Mouse (Mus musculus): ENCODE results near the gene Mctp2. TPM values are rescaled to one million over a fixed set of nuclear protein-coding genes. Genes with fewer than 3 reads are reported as not detected.

The Mctp2 gene
- polyA plus RNA-seq, 1 experiment from 2014 or later: 0.13 TPM

DNA sequence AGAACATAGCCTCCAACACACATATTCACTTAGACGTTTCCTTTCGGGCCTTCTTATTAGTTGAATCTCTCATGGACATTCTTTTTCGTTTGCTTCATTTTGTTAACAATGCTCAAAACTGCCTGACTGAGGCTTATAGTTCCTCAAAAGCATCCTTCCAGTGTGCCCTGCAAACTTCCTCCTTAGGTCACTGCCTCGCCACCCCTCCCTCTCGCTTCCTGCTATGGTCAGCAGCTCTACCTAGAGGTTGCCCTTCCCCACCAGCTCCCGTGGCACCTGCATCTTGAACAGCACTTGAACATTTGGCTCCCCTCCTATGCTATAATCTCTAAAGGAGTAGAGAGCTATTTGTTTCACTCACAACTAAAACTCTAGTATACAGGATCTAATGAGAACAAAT is 6.7 kb downstream of the Mctp2 start:
- H3K4me1 ChIP-seq (replicated peaks): no peaks in the 10 kb centered on the region
- H3K9me3 ChIP-seq: no peaks in the 10 kb centered on the region
- H3K27ac ChIP-seq: no peak overlapping the region
- 87% methylated on average over 6 of the region's 6 CpGs for WGBS
- no peaks in the 10 kb centered on the region for H3K27me3 ChIP-seq (ENCODE audit: insufficient read depth, poor library complexity, severe bottlenecking)
- no peaks in the 10 kb centered on the region for H3K36me3 ChIP-seq
- no peak for DNase-seq (ENCODE audit: low spot score)
- no peak overlapping the region for H3K4me3 ChIP-seq

DNA sequence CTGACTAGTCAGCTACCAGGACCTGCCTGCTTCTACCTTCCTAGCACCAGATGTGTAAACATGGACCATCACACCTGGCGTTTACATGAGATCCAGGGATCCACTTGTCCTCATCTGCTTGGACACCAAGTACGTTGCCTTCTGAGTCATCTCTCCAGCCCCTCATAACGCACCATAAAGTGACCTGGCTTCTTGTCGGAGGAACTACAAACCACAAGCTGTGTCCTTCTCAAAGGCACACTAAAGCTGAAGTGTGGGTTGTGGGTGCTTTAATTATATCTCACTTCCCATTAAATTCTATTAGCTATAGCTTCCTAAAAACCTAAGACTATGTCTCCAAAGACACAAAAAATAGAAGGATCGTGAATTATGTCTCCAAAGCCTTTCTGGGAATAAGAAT is 9.4 kb downstream of the Mctp2 start:
- Histone ChIP-seq H3K4me1 (replicated peaks) (no peaks in the 10 kb centered on the region), H3K27me3 (ENCODE audit: insufficient read depth, poor library complexity, severe bottlenecking) (no peaks in the 10 kb centered on the region), H3K36me3 (no peaks in the 10 kb centered on the region), H3K4me3 (no peak overlapping the region), H3K27ac (no peak overlapping the region), H3K9me3 (no peaks in the 10 kb centered on the region)
- no peak for DNase-seq (ENCODE audit: low spot score)
- WGBS: 94% methylated on average over 5 of the region's 5 CpGs

DNA sequence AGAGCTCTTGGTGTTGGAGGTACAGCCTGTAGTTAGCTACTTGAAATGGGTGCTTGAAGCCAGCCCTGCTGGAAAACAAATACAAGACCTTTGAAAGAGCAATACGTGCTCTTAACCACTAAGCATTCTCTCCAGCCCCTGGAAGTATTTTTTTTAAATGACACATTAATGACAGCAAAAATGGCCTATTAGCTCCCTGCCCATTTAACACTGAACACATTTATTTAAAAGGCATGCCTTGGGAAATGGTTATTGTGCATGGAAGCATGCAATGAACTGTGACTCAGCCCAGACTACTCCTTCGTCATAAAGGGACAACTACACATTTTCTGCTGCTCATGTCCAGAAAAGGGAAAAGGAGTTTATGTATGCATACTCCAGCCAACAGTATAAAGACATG is 10.2 kb downstream of the Mctp2 start:
- Histone ChIP-seq H3K27me3 (ENCODE audit: insufficient read depth, poor library complexity, severe bottlenecking) (no peaks in the 10 kb centered on the region), H3K27ac (no peak overlapping the region), H3K4me1 (replicated peaks) (no peaks in the 10 kb centered on the region), H3K4me3 (no peak overlapping the region), H3K36me3 (no peaks in the 10 kb centered on the region), H3K9me3 (no peaks in the 10 kb centered on the region)
- no peak for DNase-seq (ENCODE audit: low spot score)
- 77% methylated on average over 2 of the region's 2 CpGs for WGBS

DNA sequence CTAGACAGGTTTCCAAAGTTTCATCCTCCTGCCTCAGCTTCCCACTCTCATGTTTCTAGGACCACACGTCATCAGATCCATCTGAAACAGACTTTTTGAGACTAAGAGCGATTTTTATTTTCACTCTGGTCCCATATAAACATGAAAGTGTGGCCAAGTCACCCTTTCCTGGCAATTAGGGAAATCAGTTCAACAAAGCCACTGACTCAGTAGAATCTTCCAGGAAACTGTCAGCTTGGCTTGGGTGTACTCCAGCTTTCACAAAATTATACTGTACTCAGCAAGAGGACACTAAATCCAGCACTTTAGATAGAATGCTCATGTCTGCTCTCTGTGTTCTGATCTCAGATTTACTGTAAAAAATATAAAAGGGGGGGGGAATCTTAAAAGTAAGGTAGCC is 11.5 kb downstream of the Mctp2 start:
- Histone ChIP-seq H3K27ac (no peak overlapping the region), H3K4me3 (no peak overlapping the region), H3K27me3 (ENCODE audit: insufficient read depth, poor library complexity, severe bottlenecking) (no peaks in the 10 kb centered on the region), H3K4me1 (replicated peaks) (no peaks in the 10 kb centered on the region), H3K36me3 (no peaks in the 10 kb centered on the region), H3K9me3 (no peaks in the 10 kb centered on the region)
- no peak for DNase-seq (ENCODE audit: low spot score)
- WGBS: 78% methylated on average over 2 of the region's 2 CpGs

DNA sequence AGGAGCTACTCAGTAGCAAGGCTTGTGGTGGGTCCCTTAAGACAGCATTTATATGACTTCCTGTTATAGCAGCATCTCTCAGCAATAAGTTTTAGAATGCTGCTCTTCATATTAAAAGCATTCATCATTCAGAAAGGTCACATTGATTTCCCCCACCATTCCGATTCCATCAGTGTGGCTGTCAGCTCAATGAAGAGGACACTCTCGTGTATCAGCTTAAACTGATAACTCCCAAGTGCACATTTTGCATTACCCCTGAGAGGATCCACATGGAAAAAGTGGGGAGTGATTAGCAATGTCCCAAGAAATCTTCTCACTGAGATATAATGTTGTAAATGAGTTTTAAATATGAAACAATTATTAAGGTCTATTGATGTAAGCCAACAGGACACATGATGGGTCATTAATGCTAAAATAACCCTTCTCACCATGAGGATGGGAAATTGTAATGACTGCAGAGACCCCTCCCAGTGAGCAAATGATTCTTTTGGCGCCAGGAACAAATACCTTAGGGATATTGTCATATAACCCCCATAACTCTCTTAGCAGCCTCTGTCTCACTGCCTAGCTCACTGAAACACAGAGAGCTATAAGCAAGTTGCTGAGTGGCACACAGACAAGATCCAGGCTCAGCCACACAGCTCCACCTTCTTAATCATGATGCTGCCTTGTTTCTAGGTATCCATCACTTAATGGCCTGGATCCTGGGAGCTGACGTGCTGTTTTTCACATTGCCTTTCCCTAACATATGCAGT is 12.4 kb downstream of the Mctp2 start:
- no peak overlapping the region for H3K27ac ChIP-seq
- no peaks in the 10 kb centered on the region for H3K36me3 ChIP-seq
- WGBS: 80% methylated on average over 4 of the region's 4 CpGs
- no peaks in the 10 kb centered on the region for H3K4me1 ChIP-seq (replicated peaks)
- H3K4me3 ChIP-seq: no peak overlapping the region
- H3K27me3 ChIP-seq (ENCODE audit: insufficient read depth, poor library complexity, severe bottlenecking): no peaks in the 10 kb centered on the region
- H3K9me3 ChIP-seq: no peaks in the 10 kb centered on the region
- DNase-seq (ENCODE audit: low spot score): no peak

DNA sequence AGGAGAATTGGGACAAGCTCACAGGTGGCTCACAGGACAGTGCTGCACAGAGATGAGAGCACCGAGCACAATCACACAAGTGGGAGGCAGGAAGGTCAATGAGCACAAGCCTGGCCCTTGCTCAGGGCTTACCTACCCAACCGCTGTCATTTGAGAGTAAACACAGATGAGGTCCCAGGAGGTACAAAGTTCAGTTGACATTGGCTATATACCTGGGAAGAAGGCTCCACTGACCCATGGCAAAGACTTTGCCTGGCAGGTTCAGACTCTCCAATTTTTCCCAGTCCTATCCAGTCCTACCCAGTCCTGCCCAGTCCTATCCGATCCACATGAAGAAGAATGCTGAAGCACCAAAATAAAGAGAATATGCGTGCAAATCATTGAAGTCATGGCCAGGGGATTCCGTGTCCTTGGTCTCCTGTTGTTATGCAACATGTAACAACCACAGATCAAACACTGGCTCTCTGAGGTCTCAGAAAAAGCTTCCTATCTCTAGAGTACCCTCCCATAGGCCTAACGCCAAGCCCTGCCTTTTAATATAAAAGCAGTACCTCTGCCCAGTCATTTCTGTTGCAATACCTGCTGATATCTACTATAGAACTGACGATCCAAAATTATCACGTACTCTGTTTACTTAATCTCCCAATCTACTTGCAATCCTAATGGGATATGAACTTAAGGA is 14.0 kb downstream of the Mctp2 start:
- Histone ChIP-seq H3K9me3 (no peaks in the 10 kb centered on the region), H3K4me1 (replicated peaks) (no peaks in the 10 kb centered on the region), H3K36me3 (no peaks in the 10 kb centered on the region), H3K27ac (no peak overlapping the region), H3K4me3 (no peak overlapping the region), H3K27me3 (ENCODE audit: insufficient read depth, poor library complexity, severe bottlenecking) (no peaks in the 10 kb centered on the region)
- WGBS: 90% methylated on average over 8 of the region's 8 CpGs
- no peak for DNase-seq (ENCODE audit: low spot score)

DNA sequence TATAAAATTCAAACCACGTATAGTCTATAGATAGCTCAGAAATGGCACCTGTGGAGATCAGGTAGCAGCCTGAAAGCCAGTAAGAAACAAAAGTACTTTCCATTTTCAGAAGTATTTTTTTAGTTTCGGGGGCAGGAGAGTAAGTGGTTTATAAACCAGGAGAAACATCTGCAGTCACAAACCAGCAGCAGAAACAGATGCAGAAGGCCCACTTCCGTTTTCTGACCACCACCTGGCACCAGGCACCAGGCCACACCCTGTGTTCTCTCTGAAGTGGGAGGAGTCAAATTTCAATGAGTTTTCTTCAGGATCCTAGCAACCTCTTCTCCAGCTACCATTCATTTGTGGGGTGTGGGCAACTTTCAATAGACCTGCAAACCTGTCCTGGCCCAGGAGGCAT is 25.7 kb downstream of the Mctp2 start:
- Histone ChIP-seq H3K9me3 (no peaks in the 10 kb centered on the region), H3K4me3 (no peak overlapping the region), H3K36me3 (no peaks in the 10 kb centered on the region), H3K4me1 (replicated peaks) (no peaks in the 10 kb centered on the region), H3K27me3 (ENCODE audit: insufficient read depth, poor library complexity, severe bottlenecking) (no peaks in the 10 kb centered on the region), H3K27ac (no peak overlapping the region)
- no peak for DNase-seq (ENCODE audit: low spot score)
- 72% methylated on average over 3 of the region's 3 CpGs for WGBS

DNA sequence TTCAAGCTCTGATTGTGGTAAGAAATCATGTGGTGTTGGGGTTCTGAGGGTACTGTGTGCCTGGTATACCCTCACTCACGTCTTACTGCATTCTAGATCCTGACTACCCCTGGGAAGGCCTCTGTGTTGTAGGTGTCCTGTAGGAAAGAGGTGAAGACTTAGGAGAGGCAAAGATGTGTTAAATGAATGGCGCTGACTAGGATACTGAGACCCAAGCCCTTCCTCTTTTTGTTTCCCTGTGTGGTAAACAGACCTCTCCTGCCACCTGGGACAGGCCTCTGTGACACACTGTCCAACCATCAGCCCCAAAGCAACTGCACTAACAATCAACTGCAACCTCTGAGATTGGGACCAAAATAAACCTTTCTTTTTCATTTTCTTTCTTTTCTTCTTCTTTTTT is 28.0 kb downstream of the Mctp2 start:
- WGBS: 88% methylated on average over 2 of the region's 2 CpGs
- Histone ChIP-seq H3K4me3 (no peak overlapping the region), H3K27me3 (ENCODE audit: insufficient read depth, poor library complexity, severe bottlenecking) (no peaks in the 10 kb centered on the region), H3K36me3 (no peaks in the 10 kb centered on the region), H3K27ac (no peak overlapping the region), H3K4me1 (replicated peaks) (no peaks in the 10 kb centered on the region), H3K9me3 (no peaks in the 10 kb centered on the region)
- no peak for DNase-seq (ENCODE audit: low spot score)

DNA sequence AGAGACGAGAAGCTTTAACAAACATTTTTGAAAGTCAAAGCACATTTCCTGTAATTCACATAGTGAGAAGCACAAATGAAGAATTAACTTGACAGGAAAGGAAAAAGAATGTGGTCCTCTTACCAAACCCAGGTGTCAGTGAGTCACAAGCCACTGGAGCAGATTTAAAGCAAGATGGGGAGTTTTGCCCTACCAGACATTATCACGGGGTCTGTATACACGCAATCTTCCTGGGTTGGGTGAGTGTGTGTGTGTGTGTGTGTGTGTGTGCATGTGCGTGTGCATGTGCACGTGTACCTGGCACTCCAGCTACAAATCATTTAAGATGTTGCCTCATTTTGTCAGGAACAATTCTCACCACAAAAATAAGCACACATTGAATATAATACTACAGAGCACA is 30.9 kb downstream of the Mctp2 start:
- Histone ChIP-seq H3K27me3 (ENCODE audit: insufficient read depth, poor library complexity, severe bottlenecking) (no peaks in the 10 kb centered on the region), H3K4me3 (no peak overlapping the region), H3K36me3 (no peaks in the 10 kb centered on the region), H3K4me1 (replicated peaks) (no peaks in the 10 kb centered on the region), H3K9me3 (no peaks in the 10 kb centered on the region), H3K27ac (no peak overlapping the region)
- WGBS: 92% methylated on average over 5 of the region's 5 CpGs
- no peak for DNase-seq (ENCODE audit: low spot score)

DNA sequence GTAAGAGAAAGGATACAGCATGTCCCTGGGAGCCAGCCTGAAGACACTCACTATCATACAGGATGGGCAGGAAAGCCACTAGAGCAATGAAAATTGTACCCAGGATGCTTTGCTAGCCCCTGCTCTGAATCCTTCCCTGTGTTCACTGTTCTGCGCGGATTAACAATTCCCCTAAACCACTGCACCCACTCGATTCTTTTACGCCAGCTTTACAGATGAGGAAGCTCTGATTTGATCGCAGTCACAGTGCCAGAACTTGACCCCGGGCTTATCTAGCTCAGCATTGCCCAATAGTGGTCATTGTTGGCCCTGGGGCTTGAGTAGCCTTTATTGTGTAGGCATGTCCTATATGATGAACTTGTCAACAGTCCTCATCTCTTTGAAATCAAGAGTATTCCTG is 34.9 kb downstream of the Mctp2 start:
- H3K27ac ChIP-seq: no peak overlapping the region
- no peak overlapping the region for H3K4me3 ChIP-seq
- no peaks in the 10 kb centered on the region for H3K4me1 ChIP-seq (replicated peaks)
- H3K9me3 ChIP-seq: no peaks in the 10 kb centered on the region
- no peaks in the 10 kb centered on the region for H3K36me3 ChIP-seq
- H3K27me3 ChIP-seq (ENCODE audit: insufficient read depth, poor library complexity, severe bottlenecking): no peaks in the 10 kb centered on the region
- no peak for DNase-seq (ENCODE audit: low spot score)
- WGBS: 88% methylated on average over 6 of the region's 6 CpGs

DNA sequence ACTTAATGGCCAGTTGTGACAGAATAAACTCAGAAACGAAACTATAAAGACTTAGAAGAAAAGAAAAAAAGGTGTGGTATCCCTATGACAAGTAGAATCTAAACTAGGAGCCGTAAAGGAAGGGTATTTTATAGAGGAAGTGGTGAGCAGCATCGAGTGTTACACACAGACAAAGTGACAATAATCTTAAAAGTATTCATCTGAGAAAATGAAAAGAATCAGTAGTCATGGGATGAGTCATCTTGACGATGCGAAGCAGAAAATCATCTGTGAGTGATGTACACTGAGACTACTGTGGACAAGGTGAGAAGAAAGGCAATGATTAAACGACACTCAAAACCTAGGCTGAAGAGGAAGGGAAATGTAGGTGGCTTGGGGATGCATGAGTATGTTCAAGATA is 36.4 kb downstream of the Mctp2 start:
- 85% methylated on average over 6 of the region's 6 CpGs for WGBS
- Histone ChIP-seq H3K4me3 (no peak overlapping the region), H3K4me1 (replicated peaks) (no peaks in the 10 kb centered on the region), H3K27me3 (ENCODE audit: insufficient read depth, poor library complexity, severe bottlenecking) (no peaks in the 10 kb centered on the region), H3K27ac (no peak overlapping the region), H3K9me3 (no peaks in the 10 kb centered on the region), H3K36me3 (no peaks in the 10 kb centered on the region)
- DNase-seq (ENCODE audit: low spot score): no peak

DNA sequence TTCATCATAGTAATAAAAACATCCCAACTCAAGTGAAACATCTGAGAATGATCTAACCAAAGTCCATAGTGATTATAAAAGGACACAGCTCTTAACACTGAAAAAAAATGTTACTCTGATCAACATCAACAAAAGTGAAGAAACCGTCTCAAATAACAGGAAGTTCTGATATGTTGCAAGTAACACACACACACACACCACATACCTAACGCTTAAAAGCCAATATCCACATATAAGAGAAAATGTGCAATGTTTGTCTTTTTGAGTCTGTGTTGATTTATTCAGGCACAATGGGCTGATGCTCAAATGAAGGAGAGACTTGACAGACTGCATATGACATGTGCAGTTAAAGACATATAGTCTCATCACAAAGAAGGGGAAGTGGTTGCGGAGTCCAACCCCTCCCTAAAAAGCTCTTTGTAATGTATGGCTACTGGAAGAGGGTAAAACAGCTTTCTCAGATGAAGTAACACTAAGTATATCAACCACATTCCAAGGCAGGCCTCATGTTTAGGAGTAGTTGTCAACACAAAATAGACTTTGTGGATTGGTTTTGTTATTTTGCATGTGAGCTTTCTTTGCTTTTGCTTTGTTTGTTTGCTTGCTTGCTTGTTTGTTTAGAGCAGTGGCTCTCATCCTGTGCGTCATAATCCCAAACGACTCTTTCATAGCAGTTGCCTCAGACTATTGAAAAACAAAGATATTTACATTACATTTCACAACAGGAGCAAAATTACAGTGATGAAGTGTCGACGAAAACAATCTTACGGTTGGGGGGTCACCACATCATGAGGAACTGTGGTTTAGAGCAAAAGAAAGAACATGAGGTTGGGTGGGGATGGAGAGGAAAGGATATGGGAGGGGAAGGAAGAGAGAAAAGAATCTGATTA is 45.4 kb downstream of the Mctp2 start:
- Histone ChIP-seq H3K4me1 (replicated peaks) (no peaks in the 10 kb centered on the region), H3K4me3 (no peak overlapping the region), H3K9me3 (no peaks in the 10 kb centered on the region), H3K27ac (no peak overlapping the region), H3K36me3 (no peaks in the 10 kb centered on the region), H3K27me3 (ENCODE audit: insufficient read depth, poor library complexity, severe bottlenecking) (no peaks in the 10 kb centered on the region)
- no peak for DNase-seq (ENCODE audit: low spot score)
- WGBS: 92% methylated on average over 8 of the region's 8 CpGs

DNA sequence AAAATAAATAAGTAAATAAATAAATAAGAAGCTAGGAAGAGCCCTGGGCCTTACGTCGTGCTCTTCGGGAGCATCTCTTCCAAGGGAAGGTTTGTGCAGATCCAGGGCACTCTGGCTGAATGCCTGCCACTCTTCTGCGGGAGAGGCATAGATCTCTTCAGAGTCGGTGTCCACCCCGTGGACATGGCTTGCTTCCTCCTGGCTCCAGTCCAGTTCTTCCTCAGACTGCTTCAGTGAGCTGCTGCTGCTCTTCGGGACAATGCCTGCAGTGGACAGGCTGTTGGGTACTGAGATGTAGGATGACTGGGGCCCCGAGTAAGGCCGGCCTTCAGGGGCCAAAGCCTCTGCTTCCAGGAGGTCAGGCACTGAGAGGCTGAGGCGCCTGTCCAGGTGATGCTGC is 47.4 kb downstream of the Mctp2 start:
- H3K27me3 ChIP-seq (ENCODE audit: insufficient read depth, poor library complexity, severe bottlenecking): no peaks in the 10 kb centered on the region
- WGBS: 93% methylated on average over 10 of the region's 10 CpGs

More for the DNA sequence above, 47.4 kb downstream of the Mctp2 start:
- DNase-seq (ENCODE audit: low spot score): no peak
- no peaks in the 10 kb centered on the region for H3K9me3 ChIP-seq
- no peaks in the 10 kb centered on the region for H3K4me1 ChIP-seq (replicated peaks)
- H3K27ac ChIP-seq: no peak overlapping the region
- no peaks in the 10 kb centered on the region for H3K36me3 ChIP-seq
- H3K4me3 ChIP-seq: no peak overlapping the region
